ENCODE assay signal across 11 mouse cellular contexts in genomic region chr10:130422368-130422767, GRCm38 (mm10). TPM values are rescaled to one million over a fixed set of nuclear protein-coding genes. Genes with fewer than 3 reads are reported as not detected.
"Had no signal": no experiment of that assay in that cellular context is flagged by ENCODE, and none has a peak within 500 bp of the region (broad histone marks: within the 10 kb centered on the region; RNA-seq: fewer than 3 reads in every experiment).

No protein-coding gene starts in this region.

RNA-seq across cellular contexts. Expression of gene Vmn2r85, which starts 7.1 kb away (rescaled TPM):
- polyA plus RNA-seq: small intestine, adult 2 months; spleen, adult 2 months; stomach, embryonic 14.5 days; stomach, embryonic 15.5 days; stomach, embryonic 16.5 days; stomach, postnatal 0 days; testis, adult 2 months; thymus, adult 2 months; thymus, postnatal 0 days; urinary bladder, adult 2 months had no signal

RNA-seq across cellular contexts. Expression of gene Vmn2r84, which starts 28.2 kb away (rescaled TPM):
- polyA plus RNA-seq: neural tube, embryonic 13.5 days; small intestine, adult 2 months; spleen, adult 2 months; stomach, embryonic 14.5 days; stomach, embryonic 15.5 days; stomach, embryonic 16.5 days; stomach, postnatal 0 days; testis, adult 2 months; urinary bladder, adult 2 months had no signal

RNA-seq across cellular contexts. Expression of gene Vmn2r86, which starts 33.5 kb away (rescaled TPM):
- polyA plus RNA-seq: small intestine, adult 2 months; spleen, adult 2 months; stomach, embryonic 14.5 days; stomach, embryonic 15.5 days; stomach, embryonic 16.5 days; stomach, postnatal 0 days; thymus, adult 2 months; thymus, postnatal 0 days; urinary bladder, adult 2 months had no signal
